Mouse (Mus musculus): ENCODE measurements at regions not wholly inside any gene's neighbourhood (a gene's known extent, or its start where the extent isn't known, plus 50 kb on each side); places are given as distances from the start of the nearest gene placed in this dataset.

DNA sequence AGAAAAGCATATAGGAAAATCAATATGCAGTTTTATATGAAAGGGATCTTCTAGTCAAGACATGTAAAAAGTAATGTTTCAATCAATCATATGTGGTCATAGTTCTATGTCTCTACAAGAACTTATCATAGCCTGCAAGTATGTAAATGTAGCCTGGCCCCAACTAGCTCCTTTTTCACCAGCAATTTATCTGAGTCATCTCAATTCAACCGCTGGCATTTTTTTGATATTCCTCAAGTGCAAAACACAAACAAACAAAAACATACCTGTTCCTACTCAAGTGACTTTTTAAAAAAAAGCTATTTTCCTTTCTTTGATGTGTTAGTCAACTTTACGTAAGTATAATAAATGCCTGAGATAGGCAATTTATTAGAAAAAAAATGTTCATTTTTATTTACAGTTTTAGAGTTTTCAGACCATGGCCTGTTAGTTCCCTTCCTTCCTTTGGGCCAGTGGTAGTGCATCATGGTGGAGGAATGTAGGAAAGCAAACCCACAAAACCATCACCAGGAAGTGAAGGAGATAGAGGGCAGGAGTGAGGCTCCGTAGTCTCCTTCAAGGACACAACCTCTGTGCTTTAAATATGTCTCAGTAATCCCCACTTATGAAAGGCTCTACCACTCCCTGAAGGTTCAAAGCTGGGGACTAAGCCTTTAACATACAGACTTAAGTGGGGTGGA, 242.7 kb upstream of the Zpld1 start:
- H3K9ac ChIP-seq: no peak overlapping the region
- whole genome bisulfite sequencing: 94% methylated on average over 3 of the region's 3 CpGs
- no peak for DNase-seq (ENCODE audit: low spot score)
- H3K4me1 ChIP-seq (replicated peaks; ENCODE audit: control insufficient read depth, insufficient read depth, low read length): no peaks in the 10 kb centered on the region
- no peaks in the 10 kb centered on the region for H3K9me3 ChIP-seq (ENCODE audit: control insufficient read depth, low read length)
- no peak overlapping the region for H3K27ac ChIP-seq
- H3K4me3 ChIP-seq (replicated peaks; ENCODE audit: low read length): no peak overlapping the region
- H3K4me2 ChIP-seq (replicated peaks): no peak overlapping the region
- no peaks in the 10 kb centered on the region for H3K27me3 ChIP-seq (ENCODE audit: control insufficient read depth, insufficient read depth, low read length)
- no peak for ATAC-seq (ENCODE audit: low FRiP score)
- H3K36me3 ChIP-seq (replicated peaks; ENCODE audit: control insufficient read depth, insufficient read depth): no peaks in the 10 kb centered on the region

- Histone ChIP-seq H3K36me3 (replicated peaks; ENCODE audit: control insufficient read depth, insufficient read depth) (no peaks in the 10 kb centered on the region), H3K9ac (no peak overlapping the region), H3K4me2 (replicated peaks) (no peak overlapping the region), H3K9me3 (ENCODE audit: control insufficient read depth, low read length) (no peaks in the 10 kb centered on the region), H3K27me3 (ENCODE audit: control insufficient read depth, insufficient read depth, low read length) (no peaks in the 10 kb centered on the region), H3K4me1 (replicated peaks; ENCODE audit: control insufficient read depth, insufficient read depth, low read length) (no peaks in the 10 kb centered on the region), H3K4me3 (replicated peaks; ENCODE audit: low read length) (no peak overlapping the region), H3K27ac (no peak overlapping the region)
- no peak for DNase-seq (ENCODE audit: low spot score)
- 73% methylated on average over 1 of the region's 1 CpGs for WGBS
- no peak for ATAC-seq (ENCODE audit: low FRiP score)
Measured at GRCm38 (mm10) chr16:55539179-55539578, 241.4 kb upstream of the Zpld1 start.

DNA sequence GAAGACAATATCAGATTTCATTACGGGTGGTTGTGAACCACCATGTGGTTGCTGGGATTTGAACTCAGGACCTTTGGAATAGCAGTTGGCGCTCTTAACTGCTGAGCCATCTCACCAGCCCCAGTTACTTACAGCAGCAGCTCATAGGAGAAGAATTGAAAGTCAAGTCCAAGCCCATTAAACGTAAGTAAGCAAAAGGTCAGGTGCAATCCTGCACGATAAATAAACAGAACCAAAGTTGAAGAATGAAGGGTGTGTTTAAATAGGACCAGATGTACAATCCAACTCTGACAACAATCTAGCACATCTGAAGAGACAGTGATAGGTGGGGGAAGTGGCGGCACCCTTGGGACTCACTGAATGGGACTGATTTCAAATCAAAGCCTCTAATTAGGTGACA, 239.8 kb upstream of the Zpld1 start:
- Histone ChIP-seq H3K4me3 (replicated peaks; ENCODE audit: low read length) (no peak overlapping the region), H3K9ac (no peak overlapping the region), H3K4me1 (replicated peaks; ENCODE audit: control insufficient read depth, insufficient read depth, low read length) (no peaks in the 10 kb centered on the region), H3K9me3 (ENCODE audit: control insufficient read depth, low read length) (no peaks in the 10 kb centered on the region), H3K4me2 (replicated peaks) (no peak overlapping the region), H3K36me3 (replicated peaks; ENCODE audit: control insufficient read depth, insufficient read depth) (no peaks in the 10 kb centered on the region), H3K27me3 (ENCODE audit: control insufficient read depth, insufficient read depth, low read length) (no peaks in the 10 kb centered on the region), H3K27ac (no peak overlapping the region)
- no peak for ATAC-seq (ENCODE audit: low FRiP score)
- no peak for DNase-seq (ENCODE audit: low spot score)
- 88% methylated on average over 5 of the region's 5 CpGs for WGBS

DNA sequence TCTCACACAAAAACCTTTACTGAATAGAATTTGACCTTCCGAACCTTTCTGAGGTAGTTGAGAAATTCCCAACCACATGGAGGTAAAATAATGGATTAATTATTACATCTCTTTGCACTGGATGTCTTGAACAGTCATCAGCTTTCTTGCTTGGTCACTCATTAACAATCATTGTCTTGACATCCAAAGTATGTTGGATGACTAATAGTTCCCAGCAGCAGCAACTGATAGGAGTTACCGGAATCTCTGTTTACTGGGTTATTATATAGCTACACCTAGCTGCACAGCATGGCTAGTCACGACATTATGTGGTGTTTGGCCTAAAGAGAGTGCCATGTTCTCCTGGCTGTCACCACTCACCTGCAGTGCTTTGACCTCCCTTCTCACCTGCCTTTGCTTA, 234.9 kb upstream of the Zpld1 start:
- no peak for ATAC-seq (ENCODE audit: low FRiP score)

DNA sequence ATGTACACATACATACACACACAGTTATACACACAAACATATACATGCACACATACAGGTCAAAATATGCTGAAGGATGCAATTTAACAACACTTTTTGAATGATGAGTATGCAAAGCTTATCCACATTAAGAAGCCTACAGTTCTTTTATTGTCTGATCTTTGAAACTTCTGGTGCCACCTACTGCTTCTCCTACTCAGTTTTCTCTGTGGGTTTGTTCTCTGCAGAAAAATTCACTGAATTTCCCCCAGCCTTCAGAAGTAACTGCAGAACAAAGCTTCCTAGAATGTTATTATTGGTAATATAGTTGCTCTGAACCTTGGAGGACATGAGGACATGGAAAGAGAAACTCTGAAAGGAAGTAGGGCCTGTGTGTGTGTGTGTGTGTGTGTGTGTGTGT, 233.1 kb upstream of the Zpld1 start:
- no peak for DNase-seq (ENCODE audit: low spot score)
- no peak for ATAC-seq (ENCODE audit: low FRiP score)
- Histone ChIP-seq H3K36me3 (replicated peaks; ENCODE audit: control insufficient read depth, insufficient read depth) (no peaks in the 10 kb centered on the region), H3K9me3 (ENCODE audit: control insufficient read depth, low read length) (no peaks in the 10 kb centered on the region), H3K4me2 (replicated peaks) (no peak overlapping the region), H3K9ac (no peak overlapping the region), H3K4me1 (replicated peaks; ENCODE audit: control insufficient read depth, insufficient read depth, low read length) (no peaks in the 10 kb centered on the region), H3K27me3 (ENCODE audit: control insufficient read depth, insufficient read depth, low read length) (no peaks in the 10 kb centered on the region), H3K27ac (no peak overlapping the region), H3K4me3 (replicated peaks; ENCODE audit: low read length) (no peak overlapping the region)

More for the DNA sequence above, 234.9 kb upstream of the Zpld1 start:
- Histone ChIP-seq H3K4me3 (replicated peaks; ENCODE audit: low read length) (no peak overlapping the region), H3K9me3 (ENCODE audit: control insufficient read depth, low read length) (no peaks in the 10 kb centered on the region), H3K27me3 (ENCODE audit: control insufficient read depth, insufficient read depth, low read length) (no peaks in the 10 kb centered on the region), H3K27ac (no peak overlapping the region), H3K9ac (no peak overlapping the region), H3K4me2 (replicated peaks) (no peak overlapping the region), H3K4me1 (replicated peaks; ENCODE audit: control insufficient read depth, insufficient read depth, low read length) (no peaks in the 10 kb centered on the region), H3K36me3 (replicated peaks; ENCODE audit: control insufficient read depth, insufficient read depth) (no peaks in the 10 kb centered on the region)
- 86% methylated on average over 3 of the region's 3 CpGs for WGBS
- DNase-seq (ENCODE audit: low spot score): no peak

GRCm38 (mm10) chr16:55527680-55528079, 229.9 kb upstream of the Zpld1 start:
- no peaks in the 10 kb centered on the region for H3K9me3 ChIP-seq (ENCODE audit: control insufficient read depth, low read length)
- no peaks in the 10 kb centered on the region for H3K4me1 ChIP-seq (replicated peaks; ENCODE audit: control insufficient read depth, insufficient read depth, low read length)
- ATAC-seq (ENCODE audit: low FRiP score) (no peak), DNase-seq (ENCODE audit: low spot score) (no peak)
- no peak overlapping the region for H3K9ac ChIP-seq
- no peaks in the 10 kb centered on the region for H3K27me3 ChIP-seq (ENCODE audit: control insufficient read depth, insufficient read depth, low read length)
- H3K27ac ChIP-seq: no peak overlapping the region
- no peak overlapping the region for H3K4me2 ChIP-seq (replicated peaks)
- WGBS: 93% methylated on average over 5 of the region's 5 CpGs
- H3K4me3 ChIP-seq (replicated peaks; ENCODE audit: low read length): no peak overlapping the region
- H3K36me3 ChIP-seq (replicated peaks; ENCODE audit: control insufficient read depth, insufficient read depth): no peaks in the 10 kb centered on the region

DNA sequence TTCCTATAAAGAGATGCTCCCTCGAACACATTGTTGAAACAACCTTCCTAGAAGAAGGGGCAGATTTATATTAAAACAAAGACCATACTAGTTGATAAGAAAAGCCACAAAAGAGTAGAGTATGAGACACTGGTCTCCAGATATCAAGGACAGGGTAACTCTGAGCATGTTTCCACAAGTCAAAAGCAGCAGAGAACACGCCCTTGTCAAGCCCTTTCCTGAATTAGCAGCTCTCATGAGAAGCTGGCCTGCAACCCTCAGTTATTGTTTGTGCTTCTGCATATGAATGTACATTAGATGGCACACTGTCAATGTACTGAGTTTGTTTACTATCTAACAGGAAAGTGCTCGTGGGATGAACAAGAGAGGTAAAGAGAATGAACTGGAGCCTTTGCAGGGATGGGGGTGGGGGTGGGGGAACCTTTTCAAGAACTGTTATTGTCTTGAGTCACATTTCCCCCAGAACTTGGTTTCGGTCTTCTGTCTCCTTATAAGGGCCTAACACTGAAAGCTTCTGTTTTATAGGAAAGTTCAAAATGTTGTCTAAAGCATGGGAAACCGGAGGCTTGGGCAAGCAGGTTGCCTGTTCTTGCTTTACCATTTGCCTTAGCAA, 228.6 kb upstream of the Zpld1 start:
- Histone ChIP-seq H3K4me2 (replicated peaks) (no peak overlapping the region), H3K9ac (no peak overlapping the region), H3K4me1 (replicated peaks; ENCODE audit: control insufficient read depth, insufficient read depth, low read length) (no peaks in the 10 kb centered on the region), H3K27ac (no peak overlapping the region), H3K27me3 (ENCODE audit: control insufficient read depth, insufficient read depth, low read length) (no peaks in the 10 kb centered on the region), H3K36me3 (replicated peaks; ENCODE audit: control insufficient read depth, insufficient read depth) (no peaks in the 10 kb centered on the region), H3K9me3 (ENCODE audit: control insufficient read depth, low read length) (no peaks in the 10 kb centered on the region), H3K4me3 (replicated peaks; ENCODE audit: low read length) (no peak overlapping the region)
- WGBS: 68% methylated on average over 5 of the region's 5 CpGs
- DNase-seq (ENCODE audit: low spot score) (no peak), ATAC-seq (ENCODE audit: low FRiP score) (no peak)

- Histone ChIP-seq H3K27ac (no peak overlapping the region), H3K9ac (no peak overlapping the region), H3K4me2 (replicated peaks) (no peak overlapping the region), H3K36me3 (replicated peaks; ENCODE audit: control insufficient read depth, insufficient read depth) (no peaks in the 10 kb centered on the region), H3K4me3 (replicated peaks; ENCODE audit: low read length) (no peak overlapping the region), H3K4me1 (replicated peaks; ENCODE audit: control insufficient read depth, insufficient read depth, low read length) (no peaks in the 10 kb centered on the region), H3K9me3 (ENCODE audit: control insufficient read depth, low read length) (no peaks in the 10 kb centered on the region), H3K27me3 (ENCODE audit: control insufficient read depth, insufficient read depth, low read length) (no peaks in the 10 kb centered on the region)
- ATAC-seq (ENCODE audit: low FRiP score) (no peak), DNase-seq (ENCODE audit: low spot score) (no peak)
- WGBS: 84% methylated on average over 1 of the region's 1 CpGs
Measured at GRCm38 (mm10) chr16:55523264-55523663, 225.5 kb upstream of the Zpld1 start.

DNA sequence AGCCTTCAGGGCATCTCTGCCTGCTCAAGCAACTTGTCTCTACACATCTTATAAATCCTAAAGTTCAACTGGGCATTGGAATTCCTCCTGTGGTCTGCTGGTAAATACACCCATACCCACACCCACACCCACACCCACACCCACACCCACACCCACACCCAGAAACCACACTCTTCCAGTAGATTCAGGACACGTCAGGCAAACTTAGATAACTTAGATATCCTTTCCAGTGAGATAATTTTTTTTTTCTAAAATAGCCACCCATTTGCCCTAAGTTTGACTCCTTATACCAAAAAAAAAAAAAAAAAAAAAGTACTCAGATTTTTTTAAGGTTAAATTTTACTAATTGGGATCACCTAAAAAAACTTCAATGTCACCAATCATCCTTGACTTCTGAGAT, 224.5 kb upstream of the Zpld1 start:
- WGBS: 92% methylated on average over 1 of the region's 1 CpGs

More for the DNA sequence above, 224.5 kb upstream of the Zpld1 start:
- Histone ChIP-seq H3K4me2 (replicated peaks) (no peak overlapping the region), H3K9ac (no peak overlapping the region), H3K9me3 (ENCODE audit: control insufficient read depth, low read length) (no peaks in the 10 kb centered on the region), H3K4me1 (replicated peaks; ENCODE audit: control insufficient read depth, insufficient read depth, low read length) (no peaks in the 10 kb centered on the region), H3K27me3 (ENCODE audit: control insufficient read depth, insufficient read depth, low read length) (no peaks in the 10 kb centered on the region), H3K27ac (no peak overlapping the region), H3K36me3 (replicated peaks; ENCODE audit: control insufficient read depth, insufficient read depth) (no peaks in the 10 kb centered on the region), H3K4me3 (replicated peaks; ENCODE audit: low read length) (no peak overlapping the region)
- no peak for ATAC-seq (ENCODE audit: low FRiP score)
- DNase-seq (ENCODE audit: low spot score): no peak
